Mouse (Mus musculus): Measurements from ENCODE around the gene Mrpl4. TPM values are rescaled to one million over a fixed set of nuclear protein-coding genes. Genes with fewer than 3 reads are reported as not detected.

Mrpl4 gene
- polyA plus RNA-seq, 1 experiment = 135 TPM

GRCm38 (mm10) chr9:20976961-20977689, 25.4 kb upstream of the Mrpl4 start:
- WGBS = 4% methylated on average over 4 of the region's 4 CpGs
- no peak for DNase-seq
- H3K27ac ChIP-seq (ENCODE audit: insufficient read depth, low read length) = no peak overlapping the region

GRCm38 (mm10) chr9:20978409-20979095, 24.0 kb upstream of the Mrpl4 start:
- no peak for DNase-seq
- no peak overlapping the region for H3K4me3 ChIP-seq (replicated peaks; ENCODE audit: insufficient read depth, low read depth, low read length)
- TF ChIP-seq POLR2A (IDR thresholded peaks at IDR 0.05; ENCODE audit: borderline replicate concordance, insufficient read depth, low read length) (no peak), CTCF (IDR thresholded peaks at IDR 0.05; ENCODE audit: borderline replicate concordance, insufficient read depth, low read depth, low read length) (no peak)
- H3K27me3 ChIP-seq (ENCODE audit: control insufficient read depth, insufficient read depth, low read length) = no peaks in the 10 kb centered on the region
- no peak overlapping the region for H3K27ac ChIP-seq (ENCODE audit: insufficient read depth, low read length)
- H3K4me1 ChIP-seq (ENCODE audit: control insufficient read depth, insufficient read depth, low read length) = 0 out of 2 replicates have a peak, but pooled peaks cover 3% of the 10 kb centered on the region
- 59% methylated on average over 10 of the region's 10 CpGs for WGBS

More at GRCm38 (mm10) chr9:20976961-20977689, 25.4 kb upstream of the Mrpl4 start:
- peak overlapping the region; percentile 37 for H3K4me3 ChIP-seq (replicated peaks; ENCODE audit: insufficient read depth, low read depth, low read length)
- H3K27me3 ChIP-seq (ENCODE audit: control insufficient read depth, insufficient read depth, low read length) = peaks cover 1% of the 10 kb centered on the region; the same call in 1 of the 2 replicates
- TF ChIP-seq POLR2A (IDR thresholded peaks at IDR 0.05; ENCODE audit: borderline replicate concordance, insufficient read depth, low read length) (no peak), CTCF (IDR thresholded peaks at IDR 0.05; ENCODE audit: borderline replicate concordance, insufficient read depth, low read depth, low read length) (no peak)
- H3K4me1 ChIP-seq (ENCODE audit: control insufficient read depth, insufficient read depth, low read length) = 0 out of 2 replicates have a peak, but pooled peaks cover 3% of the 10 kb centered on the region

GRCm38 (mm10) chr9:20979181-20979580, 23.4 kb upstream of the Mrpl4 start:
- Histone ChIP-seq H3K27ac (ENCODE audit: insufficient read depth, low read length) (no peak overlapping the region), H3K4me3 (replicated peaks; ENCODE audit: insufficient read depth, low read depth, low read length) (no peak overlapping the region), H3K4me1 (ENCODE audit: control insufficient read depth, insufficient read depth, low read length) (0 out of 2 replicates have a peak, but pooled peaks cover 3% of the 10 kb centered on the region), H3K27me3 (ENCODE audit: control insufficient read depth, insufficient read depth, low read length) (no peaks in the 10 kb centered on the region)
- WGBS = 69% methylated on average over 5 of the region's 5 CpGs
- no peak for DNase-seq
- TF ChIP-seq CTCF (IDR thresholded peaks at IDR 0.05; ENCODE audit: borderline replicate concordance, insufficient read depth, low read depth, low read length) = no peak
- TF ChIP-seq POLR2A (IDR thresholded peaks at IDR 0.05; ENCODE audit: borderline replicate concordance, insufficient read depth, low read length) = no peak

- TF ChIP-seq CTCF (IDR thresholded peaks at IDR 0.05; ENCODE audit: borderline replicate concordance, insufficient read depth, low read depth, low read length) (no peak), POLR2A (IDR thresholded peaks at IDR 0.05; ENCODE audit: borderline replicate concordance, insufficient read depth, low read length) (no peak)
- WGBS = 89% methylated on average over 7 of the region's 7 CpGs
- DNase-seq = no peak
- Histone ChIP-seq H3K4me1 (ENCODE audit: control insufficient read depth, insufficient read depth, low read length) (0 out of 2 replicates have a peak, but pooled peaks cover 3% of the 10 kb centered on the region), H3K27ac (ENCODE audit: insufficient read depth, low read length) (no peak overlapping the region), H3K27me3 (ENCODE audit: control insufficient read depth, insufficient read depth, low read length) (no peaks in the 10 kb centered on the region), H3K4me3 (replicated peaks; ENCODE audit: insufficient read depth, low read depth, low read length) (no peak overlapping the region)
Measured at GRCm38 (mm10) chr9:20979769-20980168, 22.8 kb upstream of the Mrpl4 start.

GRCm38 (mm10) chr9:20982171-20982570, 20.4 kb upstream of the Mrpl4 start:
- H3K4me3 ChIP-seq (replicated peaks; ENCODE audit: insufficient read depth, low read depth, low read length) = no peak overlapping the region
- no peak for DNase-seq
- H3K4me1 ChIP-seq (ENCODE audit: control insufficient read depth, insufficient read depth, low read length) = no peaks in the 10 kb centered on the region
- no peak for TF ChIP-seq CTCF (IDR thresholded peaks at IDR 0.05; ENCODE audit: borderline replicate concordance, insufficient read depth, low read depth, low read length)
- no peak for TF ChIP-seq POLR2A (IDR thresholded peaks at IDR 0.05; ENCODE audit: borderline replicate concordance, insufficient read depth, low read length)
- H3K27me3 ChIP-seq (ENCODE audit: control insufficient read depth, insufficient read depth, low read length) = no peaks in the 10 kb centered on the region
- no peak overlapping the region for H3K27ac ChIP-seq (ENCODE audit: insufficient read depth, low read length)
- WGBS = 58% methylated on average over 3 of the region's 3 CpGs

GRCm38 (mm10) chr9:20983169-20983568, 19.4 kb upstream of the Mrpl4 start:
- no peak for TF ChIP-seq POLR2A (IDR thresholded peaks at IDR 0.05; ENCODE audit: borderline replicate concordance, insufficient read depth, low read length)
- TF ChIP-seq CTCF (IDR thresholded peaks at IDR 0.05; ENCODE audit: borderline replicate concordance, insufficient read depth, low read depth, low read length) = no peak
- Histone ChIP-seq H3K4me1 (ENCODE audit: control insufficient read depth, insufficient read depth, low read length) (no peaks in the 10 kb centered on the region), H3K27ac (ENCODE audit: insufficient read depth, low read length) (no peak overlapping the region), H3K4me3 (replicated peaks; ENCODE audit: insufficient read depth, low read depth, low read length) (no peak overlapping the region), H3K27me3 (ENCODE audit: control insufficient read depth, insufficient read depth, low read length) (no peaks in the 10 kb centered on the region)
- 66% methylated on average over 5 of the region's 5 CpGs for WGBS
- no peak for DNase-seq

- TF ChIP-seq CTCF (IDR thresholded peaks at IDR 0.05; ENCODE audit: borderline replicate concordance, insufficient read depth, low read depth, low read length) (no peak), POLR2A (IDR thresholded peaks at IDR 0.05; ENCODE audit: borderline replicate concordance, insufficient read depth, low read length) (no peak)
- no peak for DNase-seq
- H3K27ac ChIP-seq (ENCODE audit: insufficient read depth, low read length) = no peak overlapping the region
- no peaks in the 10 kb centered on the region for H3K4me1 ChIP-seq (ENCODE audit: control insufficient read depth, insufficient read depth, low read length)
- no peaks in the 10 kb centered on the region for H3K27me3 ChIP-seq (ENCODE audit: control insufficient read depth, insufficient read depth, low read length)
- 44% methylated on average over 15 of the region's 15 CpGs for WGBS
- H3K4me3 ChIP-seq (replicated peaks; ENCODE audit: insufficient read depth, low read depth, low read length) = no peak overlapping the region
Measured at GRCm38 (mm10) chr9:20986952-20987686, 15.4 kb upstream of the Mrpl4 start.

Data from cerebellum, adult 2 months (tissue).